Mouse (Mus musculus): ENCODE results near the gene Per3. TPM values are rescaled to one million over a fixed set of nuclear protein-coding genes. Genes with fewer than 3 reads are reported as not detected.
A peak's percentile ranks its signal among the peaks of the same experiment; 100 is the strongest.

Per3 gene
- total RNA-seq (2014; fragmentation: Nextera tagmentation), result 11.2 and 21.2 TPM in 2 replicates
- 10.4 and 12.1 TPM in 2 replicates for total RNA-seq (2017)

DNA sequence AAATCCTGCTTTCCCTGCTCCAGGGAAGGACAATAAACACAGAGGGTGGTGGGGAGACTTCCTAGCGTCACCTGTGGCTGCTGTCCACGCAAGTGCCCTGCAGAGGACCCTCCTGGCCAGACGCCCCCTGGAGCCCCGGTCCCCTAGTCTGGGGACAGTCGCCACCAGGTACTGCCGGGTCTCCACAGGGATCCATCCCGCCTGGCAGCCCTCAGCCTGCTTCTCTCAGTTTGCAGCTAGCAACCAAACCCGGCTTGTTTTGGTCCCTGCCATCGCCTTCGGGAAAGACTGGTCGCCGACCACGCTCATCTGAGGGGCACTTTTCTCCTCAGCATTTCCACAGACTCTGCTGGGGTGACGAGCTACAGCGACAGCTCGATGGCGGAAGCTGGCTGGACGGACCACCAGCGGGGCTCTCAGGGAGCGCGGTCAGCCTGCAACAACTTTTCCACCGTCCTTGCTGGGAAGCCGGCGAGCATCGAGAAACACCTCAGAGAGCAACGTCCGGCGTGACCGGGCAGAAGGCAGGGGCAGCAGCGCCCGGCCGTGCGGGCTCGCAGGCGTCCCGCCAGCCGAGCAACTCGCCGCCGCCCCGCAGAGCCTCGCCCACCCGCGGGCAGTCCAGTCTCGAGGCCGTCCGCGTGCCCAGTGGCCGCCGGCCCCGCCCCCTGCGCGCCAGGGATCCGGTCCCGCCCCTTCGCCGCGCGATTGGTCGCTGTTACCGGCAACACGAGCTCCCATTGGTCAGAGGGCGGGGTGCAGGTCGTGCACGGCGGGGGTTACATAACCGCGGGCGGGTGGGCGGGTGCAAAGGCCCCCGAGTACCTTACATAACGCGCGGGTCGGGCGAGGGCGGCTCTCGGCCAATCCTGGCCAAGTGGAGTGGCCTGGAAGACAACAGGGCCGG lies at the start of gene Per3:
Gene Per3 (minus strand): TSS at position 629 of the 907 bp plus-strand sequence.
- peak; percentile 91 for ATAC-seq (replicated peaks; ENCODE audit: poor library complexity, severe bottlenecking)

DNA sequence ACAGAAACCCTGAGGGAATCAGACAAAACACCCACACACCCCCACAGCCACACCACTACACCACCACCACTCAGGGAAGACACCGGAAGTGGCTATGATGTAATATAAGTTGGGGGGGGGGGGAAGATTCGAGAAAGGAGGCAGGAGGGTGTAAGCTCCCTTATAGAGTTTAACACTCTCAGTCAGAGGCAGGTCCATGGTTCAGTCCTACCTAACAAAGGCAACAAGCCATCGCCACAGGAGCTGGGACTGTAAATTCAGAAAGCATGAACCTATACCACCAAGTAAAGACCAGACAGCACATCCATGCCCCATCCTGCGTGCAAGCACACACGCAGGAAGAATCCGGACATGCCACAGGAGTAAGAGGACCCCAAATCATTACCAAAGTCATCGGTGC lies 44.8 kb upstream of the Per3 start, which contains the start of gene Gm13090:
Gene Gm13090 (plus strand): TSS at position 301 of the 400 bp plus-strand sequence.
- 0 out of 2 replicates have a peak, but pooled peaks have one; percentile 35 for ATAC-seq (replicated peaks; ENCODE audit: poor library complexity, severe bottlenecking)

DNA sequence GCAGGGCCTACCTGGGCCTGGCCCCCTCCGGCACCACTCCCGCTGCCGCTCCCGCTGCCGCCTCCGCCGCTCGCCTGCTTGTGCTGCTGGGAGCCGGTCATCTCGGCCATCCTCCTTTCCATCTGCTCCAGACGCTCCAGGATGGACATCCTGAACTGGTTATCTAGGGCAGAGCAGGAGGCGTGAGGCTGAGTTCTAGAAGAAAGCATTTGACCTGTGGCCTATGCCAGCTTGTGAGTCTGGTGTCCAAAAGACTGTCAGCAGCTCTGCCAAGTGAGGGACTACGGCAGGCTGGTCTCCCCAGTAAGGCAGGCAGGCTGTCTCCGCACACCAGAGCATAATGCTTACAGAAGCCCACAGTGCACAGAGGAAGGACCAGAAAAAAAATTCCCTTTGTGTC lies 44.4 kb upstream of the Per3 start:
- no peak for ATAC-seq (replicated peaks; ENCODE audit: poor library complexity, severe bottlenecking)

DNA sequence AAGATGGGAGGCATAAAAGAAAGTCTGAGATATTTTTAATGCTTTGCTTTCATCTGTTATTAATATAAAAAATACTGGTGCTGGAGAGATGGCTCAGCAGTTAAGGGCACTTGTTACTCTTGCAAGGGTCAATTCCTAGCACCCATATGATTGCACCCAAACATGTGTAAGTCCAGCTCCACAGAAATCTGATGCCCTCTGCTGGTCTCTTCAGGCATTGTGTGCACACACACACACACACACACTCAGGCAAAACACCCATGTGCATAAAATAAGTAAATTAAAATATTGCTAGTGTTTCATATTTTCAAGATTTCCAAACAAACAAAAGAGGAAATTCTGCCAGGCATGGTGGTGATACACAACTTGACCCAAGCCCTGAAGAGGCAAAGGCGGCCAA lies 42.9 kb upstream of the Per3 start:
- no peak for ATAC-seq (replicated peaks; ENCODE audit: poor library complexity, severe bottlenecking)

DNA sequence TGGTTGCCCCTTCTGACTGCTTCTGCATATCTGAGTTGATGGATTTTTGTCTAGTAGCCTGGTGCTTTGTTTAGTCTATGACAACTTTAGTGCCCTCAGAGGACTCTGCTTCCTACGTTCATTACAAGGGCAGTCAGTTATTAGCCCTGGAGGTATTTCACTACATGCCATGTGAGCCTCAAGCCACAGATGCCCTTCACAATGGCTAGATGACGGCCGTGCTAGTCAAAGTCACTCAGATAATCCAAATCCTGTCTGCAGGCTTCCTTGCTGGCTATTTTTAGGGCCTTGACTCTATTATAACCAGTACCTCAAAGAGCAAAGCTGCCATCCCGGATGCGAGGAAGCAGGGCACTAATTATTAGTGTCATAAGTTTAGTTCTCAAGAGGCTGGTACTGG lies 38.6 kb upstream of the Per3 start:
- no peak for ATAC-seq (replicated peaks; ENCODE audit: poor library complexity, severe bottlenecking)

DNA sequence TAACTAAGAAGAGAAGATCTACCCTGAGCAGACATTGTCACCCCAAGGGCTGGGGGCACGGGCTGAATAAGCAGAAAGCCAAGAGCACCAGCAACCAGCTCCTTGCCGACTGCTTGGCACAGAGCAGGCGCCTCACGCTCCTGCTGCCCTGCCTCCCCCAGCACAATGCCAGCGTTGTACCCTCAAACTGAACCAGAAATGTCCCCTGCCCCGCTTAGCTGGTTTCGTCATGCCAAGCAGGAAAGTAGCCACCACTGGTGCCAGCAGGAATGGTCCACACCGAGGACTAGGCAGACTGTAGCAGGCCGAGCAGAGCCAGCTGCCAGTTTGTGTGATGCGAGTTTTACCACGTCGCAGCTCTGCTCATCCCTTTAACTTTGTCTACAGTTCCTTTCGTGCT lies 37.5 kb upstream of the Per3 start:
- no peak for ATAC-seq (replicated peaks; ENCODE audit: poor library complexity, severe bottlenecking)

DNA sequence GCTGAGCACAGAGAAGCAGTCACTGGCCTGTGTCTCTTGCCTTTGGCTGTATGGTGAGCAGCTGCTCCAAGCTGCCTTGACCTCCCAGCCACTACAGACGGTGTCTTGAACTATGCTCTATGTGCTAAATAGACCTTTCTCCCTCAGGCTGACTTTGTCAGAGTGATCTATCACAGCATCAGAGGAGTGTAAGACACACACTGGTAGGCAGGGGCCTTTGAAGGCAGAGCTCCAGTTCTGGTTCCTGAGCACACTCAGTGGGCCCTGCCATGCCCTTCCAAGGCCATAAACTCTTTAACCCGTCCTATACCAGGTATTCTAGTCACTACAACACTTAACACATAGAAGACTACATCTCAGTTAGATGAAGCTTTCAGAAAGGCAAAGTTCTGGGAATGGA lies 36.9 kb upstream of the Per3 start:
- no peak for ATAC-seq (replicated peaks; ENCODE audit: poor library complexity, severe bottlenecking)

DNA sequence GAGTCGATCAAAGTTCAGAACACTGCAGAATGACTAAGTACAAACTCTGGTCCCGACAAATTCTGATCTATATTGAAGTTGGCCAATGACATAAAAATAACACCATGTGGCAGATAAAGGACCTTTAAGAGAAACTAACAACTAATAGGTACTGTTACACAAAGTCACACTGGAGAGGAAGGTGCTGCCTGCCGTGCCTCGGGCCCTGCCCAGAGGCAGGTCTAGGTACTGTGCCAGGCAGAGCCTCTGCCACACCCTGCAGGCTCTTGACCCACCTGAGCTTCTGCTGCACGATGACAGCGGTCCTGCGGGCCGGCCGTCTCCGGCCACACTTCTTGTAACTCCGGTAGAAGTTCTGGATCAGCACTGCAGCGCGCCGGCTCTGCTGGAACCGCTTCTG lies 30.4 kb upstream of the Per3 start:
- ATAC-seq (replicated peaks; ENCODE audit: poor library complexity, severe bottlenecking), result no peak

DNA sequence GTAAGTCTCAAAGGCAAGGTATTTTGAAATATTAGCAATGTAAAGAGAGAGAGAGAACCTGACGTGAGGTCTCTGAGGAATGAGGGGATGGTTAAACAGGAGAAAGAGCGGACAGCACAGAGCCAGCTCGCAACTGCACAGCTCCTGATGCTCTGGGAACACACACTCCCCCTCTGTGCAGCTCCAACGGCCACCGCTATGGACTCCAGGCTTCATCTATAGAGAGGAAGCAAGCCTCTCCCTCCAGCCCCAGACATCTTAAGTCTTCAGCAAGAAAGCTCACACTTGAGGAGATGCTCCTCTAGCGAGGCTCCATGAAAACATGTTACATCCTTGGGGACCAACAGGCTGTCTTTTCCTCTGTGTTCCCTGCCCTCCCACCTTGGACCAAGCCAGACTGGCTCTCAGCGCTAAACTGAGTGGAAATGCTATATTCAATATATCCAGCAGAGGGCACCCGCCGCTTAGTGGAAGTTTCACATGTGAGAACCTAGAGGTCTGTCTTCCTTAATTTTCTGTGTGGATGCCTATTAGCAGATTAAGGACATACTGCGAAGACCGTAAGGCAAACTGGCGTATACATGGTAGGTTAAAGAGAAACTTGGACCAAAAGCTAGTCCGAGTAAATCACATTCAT lies 28.8 kb upstream of the Per3 start:
- peak; percentile 61 for ATAC-seq (replicated peaks; ENCODE audit: poor library complexity, severe bottlenecking)

DNA sequence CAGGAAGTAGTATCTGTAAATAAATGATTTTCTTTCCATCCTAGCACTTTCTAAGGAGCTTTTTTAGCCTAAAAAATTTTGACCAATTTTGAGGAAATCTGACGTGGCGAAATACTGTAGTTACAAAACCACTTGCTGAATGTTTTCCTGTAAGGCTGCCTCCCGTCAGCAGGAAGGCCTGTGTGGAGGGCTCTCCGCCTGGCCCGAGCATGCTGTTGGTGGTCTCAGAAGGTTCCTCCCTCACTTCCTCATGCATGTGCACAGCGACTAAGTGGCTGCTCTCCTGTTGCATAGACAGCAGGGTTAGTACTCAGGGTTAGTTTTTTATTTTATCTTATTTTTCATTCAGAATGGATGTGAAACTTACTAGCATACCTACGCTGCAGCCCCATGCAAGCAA lies 26.5 kb upstream of the Per3 start:
- peak; percentile 83 for ATAC-seq (replicated peaks; ENCODE audit: poor library complexity, severe bottlenecking)

DNA sequence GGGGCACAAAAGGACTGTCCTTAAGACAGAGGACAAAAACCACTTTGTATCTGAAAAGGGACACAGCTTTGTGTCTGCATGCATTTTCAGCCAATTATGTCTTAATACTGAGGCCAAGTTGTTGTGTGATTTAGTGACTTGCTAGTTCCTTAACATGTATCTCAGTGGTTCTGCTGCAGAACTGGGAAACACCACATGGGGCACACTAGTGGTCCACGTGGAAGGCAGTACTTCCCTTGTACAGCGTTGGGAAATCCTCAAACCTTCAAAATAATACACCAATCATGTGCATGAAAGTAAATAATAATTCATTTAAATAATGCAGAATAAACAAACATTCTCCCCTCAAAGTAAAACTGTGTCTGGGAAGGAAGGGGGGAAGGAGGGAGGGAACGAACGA lies 24.3 kb upstream of the Per3 start:
- ATAC-seq (replicated peaks; ENCODE audit: poor library complexity, severe bottlenecking), result peak; percentile 62

DNA sequence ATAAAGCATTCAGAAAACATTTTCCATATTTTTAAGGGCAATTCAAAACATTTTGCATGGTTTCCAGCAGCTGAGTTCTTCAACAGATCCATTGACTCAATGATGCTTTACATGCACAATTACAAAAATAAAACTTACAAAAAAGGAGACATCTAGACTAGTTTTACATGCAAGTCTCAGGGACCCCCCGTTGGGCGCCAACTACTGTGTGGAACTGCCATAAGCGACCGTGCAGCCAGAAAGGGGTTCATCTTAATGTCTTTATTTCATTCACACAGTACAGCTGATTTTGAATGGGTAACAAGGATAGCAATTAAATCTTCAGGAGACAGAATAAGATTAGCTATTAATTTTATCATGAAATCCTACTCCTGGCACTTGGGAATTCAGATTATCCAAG lies 15.1 kb upstream of the Per3 start:
- no peak for ATAC-seq (replicated peaks; ENCODE audit: poor library complexity, severe bottlenecking)

DNA sequence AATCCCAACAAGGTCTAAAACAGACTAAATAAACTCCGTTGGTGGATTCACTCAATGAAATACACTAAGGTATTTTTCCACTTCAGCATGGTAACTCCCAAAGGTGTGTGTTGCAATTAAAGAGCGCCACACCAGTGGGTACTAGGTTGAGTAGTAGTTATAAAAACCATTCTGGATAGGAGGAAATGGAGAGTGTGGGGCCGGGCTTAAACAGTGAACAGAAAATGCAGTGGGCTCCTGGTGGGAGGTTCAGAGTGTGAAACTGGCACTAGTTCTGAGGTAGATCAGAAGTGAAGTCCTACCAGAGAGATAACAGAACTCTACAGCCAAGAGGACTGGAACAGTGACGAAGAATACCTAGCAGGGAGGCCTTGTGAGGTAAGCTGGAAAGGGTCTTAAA lies 14.2 kb upstream of the Per3 start:
- no peak for ATAC-seq (replicated peaks; ENCODE audit: poor library complexity, severe bottlenecking)

DNA sequence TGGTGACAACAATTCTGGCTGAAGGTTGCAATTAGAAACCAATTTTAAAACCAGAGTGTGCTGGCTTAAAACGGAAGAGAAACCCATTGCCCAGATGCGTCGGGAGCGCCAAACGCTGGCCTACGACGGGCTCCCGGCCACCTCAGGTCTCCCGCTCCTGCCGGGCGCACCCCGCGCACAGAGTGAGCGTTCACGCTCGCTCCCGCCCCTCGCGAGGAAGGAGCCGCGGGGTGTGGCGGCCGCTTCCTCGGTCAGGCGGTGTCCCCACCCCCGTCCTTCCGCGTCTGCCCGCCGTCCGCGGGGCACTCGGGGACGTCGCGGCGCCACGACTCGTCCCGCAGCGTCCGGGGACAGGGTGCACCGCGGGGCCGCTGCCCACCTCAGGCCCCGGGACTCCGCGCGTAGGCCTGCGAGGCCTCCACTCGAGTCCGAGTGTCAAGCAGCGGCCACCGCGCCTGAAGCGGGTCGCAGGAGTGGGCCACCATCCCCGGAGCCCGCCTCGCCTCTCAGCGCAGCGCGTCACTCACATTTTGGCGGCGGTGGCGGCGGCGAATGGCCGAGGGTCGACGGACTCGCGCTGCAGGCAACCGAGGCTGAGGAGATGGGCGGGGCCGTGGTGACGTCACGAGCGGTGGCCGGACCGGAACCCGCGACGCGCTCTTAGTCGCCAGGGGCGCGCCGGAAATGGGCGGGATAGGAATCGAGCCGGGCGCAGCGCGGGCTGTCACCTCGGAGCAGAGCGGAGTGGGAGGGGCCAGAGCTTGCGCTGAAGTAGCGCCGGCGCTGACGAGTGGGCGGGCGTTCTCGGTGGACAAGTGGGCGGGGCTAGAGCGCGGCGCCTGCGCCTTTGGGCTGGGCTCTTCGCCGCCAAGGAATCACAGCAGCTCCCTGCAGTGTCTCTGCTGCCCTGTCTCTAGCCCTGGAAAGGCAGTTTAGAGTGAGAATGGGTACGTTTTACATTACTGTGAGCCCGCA lies 13.2 kb upstream of the Per3 start, which contains the start of gene Vamp3:
Gene Vamp3 (minus strand): TSS at position 617 of the 975 bp plus-strand sequence.
- peak; percentile 95 for ATAC-seq (replicated peaks; ENCODE audit: poor library complexity, severe bottlenecking)

DNA sequence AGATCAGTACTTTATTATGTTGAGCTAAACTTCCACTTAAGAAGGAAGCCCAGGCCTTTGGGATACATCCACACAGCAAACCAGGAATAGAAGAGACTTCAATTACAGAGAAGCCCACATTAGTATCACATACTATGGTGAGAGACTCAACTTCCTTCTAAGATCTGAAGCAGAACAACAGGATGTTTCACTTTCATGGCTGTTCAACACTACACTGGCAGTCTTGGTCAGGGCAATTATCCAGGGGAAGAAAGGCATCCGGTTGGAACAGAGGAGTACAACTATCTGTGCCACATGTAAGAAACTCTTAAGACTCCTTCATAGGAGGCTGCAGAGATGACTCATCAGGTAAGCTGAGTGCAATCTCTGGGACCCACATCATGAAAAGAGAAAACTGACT lies 6.7 kb upstream of the Per3 start:
- ATAC-seq (replicated peaks; ENCODE audit: poor library complexity, severe bottlenecking), result peak; percentile 75

DNA sequence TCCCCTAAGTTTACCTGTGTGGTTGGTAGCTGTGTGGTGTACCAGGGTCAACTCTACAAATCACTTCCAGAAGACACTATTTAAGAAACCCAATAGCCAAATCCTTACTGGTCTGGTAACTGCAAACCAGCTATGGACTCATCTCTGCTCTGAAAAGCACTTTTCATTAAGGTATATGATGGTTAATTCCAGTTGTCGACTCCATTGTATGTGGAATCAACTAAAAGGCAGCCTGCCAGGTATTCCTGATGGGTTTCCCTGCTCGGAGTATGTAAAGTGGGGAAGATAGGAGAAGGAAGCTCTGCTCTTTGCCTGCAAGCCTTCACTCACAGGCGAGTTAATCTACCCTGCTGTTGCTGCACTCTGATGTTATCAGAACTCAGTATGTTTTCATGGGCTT lies 2.1 kb upstream of the Per3 start:
- ATAC-seq (replicated peaks; ENCODE audit: poor library complexity, severe bottlenecking), result no peak

DNA sequence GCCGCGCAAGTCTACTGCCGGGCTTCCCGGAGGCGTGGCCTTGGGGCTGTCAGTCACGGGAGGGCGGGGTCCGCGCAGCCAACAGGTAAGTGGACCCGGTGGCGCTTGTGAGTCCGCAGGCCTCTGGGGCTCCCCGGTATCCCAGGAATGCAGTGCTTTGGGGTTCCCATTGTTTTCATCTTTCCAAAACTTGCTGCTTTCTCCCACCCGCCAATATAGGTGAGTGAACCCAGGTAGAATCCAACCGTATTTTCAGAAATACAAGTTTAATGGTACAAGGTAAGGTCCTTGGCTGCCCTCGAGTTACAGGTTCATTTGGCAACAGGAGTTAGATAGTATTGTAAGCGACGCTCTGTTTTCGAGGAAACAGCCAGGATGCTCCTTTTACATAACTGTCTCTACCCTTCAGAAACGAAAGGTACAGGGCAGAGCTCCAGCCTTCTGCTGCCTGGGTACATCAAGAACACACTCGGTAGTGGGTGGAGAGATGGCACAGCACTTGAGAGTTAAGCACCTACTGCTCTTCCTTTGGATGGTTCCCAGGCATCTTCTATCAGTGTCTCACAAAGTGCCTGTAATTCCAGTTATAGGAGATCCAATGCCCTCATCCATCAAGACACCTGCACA lies 592 bp upstream of the Per3 start:
- no peak for ATAC-seq (replicated peaks; ENCODE audit: poor library complexity, severe bottlenecking)

DNA sequence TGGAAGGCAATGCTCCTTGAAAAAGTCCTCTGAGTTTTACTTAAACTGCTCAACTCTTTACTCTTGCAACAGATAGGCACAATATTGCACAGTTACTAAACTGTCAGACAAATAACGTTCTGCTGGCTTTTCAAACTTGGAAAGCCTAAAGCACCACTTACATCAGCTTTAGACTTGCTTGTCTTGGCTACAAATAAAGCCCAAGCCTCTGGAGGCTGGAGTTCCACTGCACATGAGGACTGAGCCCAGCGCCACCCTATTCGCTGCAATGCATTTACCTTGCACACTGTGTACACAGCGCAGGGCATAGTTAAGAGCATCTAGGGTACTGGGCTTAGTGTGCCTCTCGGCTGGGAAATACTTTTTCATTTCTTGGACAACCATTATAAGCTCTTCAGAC lies 1.2 kb downstream of the Per3 start:
- ATAC-seq (replicated peaks; ENCODE audit: poor library complexity, severe bottlenecking), result 0 out of 2 replicates have a peak, but pooled peaks have one; percentile 9

DNA sequence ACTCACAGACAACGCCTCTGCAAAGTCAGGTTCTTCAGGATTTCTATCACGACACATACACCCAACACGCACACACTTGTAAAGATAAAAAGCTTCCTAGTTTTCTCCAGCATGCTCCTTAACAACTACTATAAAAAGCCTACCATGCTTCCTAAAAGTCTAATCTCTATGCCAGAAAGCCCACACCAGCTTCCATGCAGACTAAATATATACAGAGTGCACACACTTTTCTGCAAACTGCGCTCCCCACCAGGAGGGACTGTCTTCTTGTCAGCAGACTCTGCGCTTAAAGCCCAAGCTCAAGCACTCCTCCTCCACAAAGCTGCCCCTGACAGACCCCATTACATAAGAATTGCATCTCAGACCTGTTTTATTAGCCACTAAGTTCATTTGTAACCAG lies 3.0 kb downstream of the Per3 start:
- no peak for ATAC-seq (replicated peaks; ENCODE audit: poor library complexity, severe bottlenecking)

DNA sequence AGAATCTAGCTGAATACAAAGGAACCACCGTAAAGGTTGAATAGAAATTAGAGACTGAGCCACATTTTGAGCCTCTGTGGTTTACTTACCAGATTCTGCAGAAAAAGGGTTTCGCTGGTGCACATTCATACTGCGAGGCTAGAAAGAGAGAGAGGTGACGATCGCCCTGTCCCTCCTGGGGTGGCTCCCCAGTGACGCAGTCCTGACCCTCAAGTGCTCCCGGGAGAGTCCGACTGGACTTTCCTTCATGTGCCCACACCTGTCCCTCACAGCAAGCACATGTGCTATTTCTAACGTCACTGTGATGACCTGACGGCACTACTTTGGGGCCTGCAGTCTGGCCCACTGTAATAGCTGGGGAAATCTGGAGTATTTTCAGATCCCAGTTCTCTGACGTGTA lies 6.7 kb downstream of the Per3 start:
- ATAC-seq (replicated peaks; ENCODE audit: poor library complexity, severe bottlenecking), result no peak

Measured in granulocyte monocyte progenitor cell, adult 5-6 weeks (primary cell).